Mouse (Mus musculus): Measurements from ENCODE around the gene Psd. TPM values are rescaled to one million over a fixed set of nuclear protein-coding genes. Genes with fewer than 3 reads are reported as not detected.

Gene Psd
- polyA plus RNA-seq, 1 experiment from 2014 or later, result 12.0 TPM

DNA sequence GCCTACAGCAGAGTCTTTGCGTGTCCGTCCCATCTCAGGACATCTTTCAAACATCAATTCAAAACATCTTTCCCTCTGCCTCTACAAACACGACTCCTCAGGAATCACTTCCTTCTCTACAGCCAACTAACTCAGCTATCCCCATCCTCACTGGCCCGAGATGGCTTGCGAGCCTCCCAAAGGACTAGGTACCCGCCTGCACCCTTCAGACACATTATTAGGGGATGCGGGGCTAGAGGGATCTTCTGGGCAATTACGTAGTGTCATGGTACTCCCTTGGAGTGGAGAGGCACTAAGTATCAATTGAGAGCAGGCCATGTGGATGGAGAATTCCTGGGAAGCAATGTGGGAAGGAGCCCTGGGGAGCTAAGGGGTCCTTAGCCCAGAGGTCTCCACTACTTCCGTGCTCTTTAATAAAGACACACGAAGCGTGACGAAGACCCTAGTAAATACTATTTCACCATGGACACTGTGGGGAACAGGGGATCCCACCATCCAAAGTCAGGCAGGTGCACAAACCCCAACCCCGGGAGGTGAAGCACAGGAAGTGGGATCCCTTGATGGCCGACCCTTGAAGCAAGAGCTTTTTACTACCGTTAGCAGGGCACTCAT lies 10.9 kb upstream of the Psd start:
- Histone ChIP-seq H3K27me3 (replicated peaks) (peaks cover 7% of the 10 kb centered on the region; the same call in 1 of the 2 replicates), H3K4me3 (peak overlapping the region; percentile 74), H3K4me2 (peak overlapping the region; percentile 78), H3K9ac (peak overlapping the region; percentile 78), H3K27ac (ENCODE audit: poor library complexity, severe bottlenecking) (no peak overlapping the region), H3K9me3 (replicated peaks) (no peaks in the 10 kb centered on the region), H3K36me3 (no peaks in the 10 kb centered on the region), H3K4me1 (replicated peaks) (peaks cover 7% of the 10 kb centered on the region)
- ATAC-seq (ENCODE audit: insufficient number of reproducible peaks, low FRiP score), result no peak
- WGBS, result 41% methylated on average over 15 of the region's 15 CpGs

DNA sequence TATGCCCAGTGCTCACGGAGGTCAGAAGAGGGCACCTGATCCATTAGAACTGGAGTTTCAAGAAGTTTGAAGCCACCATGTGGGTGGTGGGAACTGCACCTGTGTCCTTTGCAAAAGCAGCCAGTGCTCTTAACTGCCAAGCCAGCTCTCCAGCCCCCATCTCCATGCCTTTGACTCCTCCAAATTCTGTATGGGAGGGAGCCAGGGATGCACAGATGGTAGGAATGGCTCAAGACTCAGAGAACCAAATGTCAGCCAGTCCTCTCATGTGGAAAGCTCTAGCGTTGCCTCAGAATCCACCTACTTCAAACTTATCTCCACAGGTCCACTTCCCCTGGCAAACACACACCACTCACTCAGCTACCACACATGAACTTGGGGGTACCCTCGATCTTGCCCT lies 7.0 kb upstream of the Psd start:
- Histone ChIP-seq H3K36me3 (peaks cover 18% of the 10 kb centered on the region), H3K9me3 (replicated peaks) (no peaks in the 10 kb centered on the region), H3K27me3 (replicated peaks) (no peaks in the 10 kb centered on the region), H3K4me1 (replicated peaks) (peaks cover 13% of the 10 kb centered on the region), H3K4me2 (no peak overlapping the region), H3K9ac (no peak overlapping the region), H3K27ac (ENCODE audit: poor library complexity, severe bottlenecking) (no peak overlapping the region), H3K4me3 (no peak overlapping the region)
- ATAC-seq (ENCODE audit: insufficient number of reproducible peaks, low FRiP score), result no peak
- 85% methylated on average over 3 of the region's 3 CpGs for WGBS

- Histone ChIP-seq H3K27me3 (replicated peaks) (no peaks in the 10 kb centered on the region), H3K4me2 (no peak overlapping the region), H3K27ac (ENCODE audit: poor library complexity, severe bottlenecking) (no peak overlapping the region), H3K4me1 (replicated peaks) (peaks cover 13% of the 10 kb centered on the region), H3K9ac (no peak overlapping the region), H3K4me3 (no peak overlapping the region), H3K36me3 (peaks cover 18% of the 10 kb centered on the region), H3K9me3 (replicated peaks) (no peaks in the 10 kb centered on the region)
- 73% methylated on average over 7 of the region's 7 CpGs for WGBS
- no peak for ATAC-seq (ENCODE audit: insufficient number of reproducible peaks, low FRiP score)
Observed at GRCm38 (mm10) chr19:46332721-46333339, 5.9 kb upstream of the Psd start.

GRCm38 (mm10) chr19:46331936-46332335 lies 5.0 kb upstream of the Psd start:
- ATAC-seq (ENCODE audit: insufficient number of reproducible peaks, low FRiP score), result no peak
- Histone ChIP-seq H3K27me3 (replicated peaks) (peaks cover 7% of the 10 kb centered on the region), H3K4me2 (no peak overlapping the region), H3K4me3 (no peak overlapping the region), H3K36me3 (peaks cover 18% of the 10 kb centered on the region), H3K27ac (ENCODE audit: poor library complexity, severe bottlenecking) (no peak overlapping the region), H3K4me1 (replicated peaks) (peaks cover 17% of the 10 kb centered on the region), H3K9ac (no peak overlapping the region), H3K9me3 (replicated peaks) (no peaks in the 10 kb centered on the region)
- 86% methylated on average over 3 of the region's 3 CpGs for WGBS

DNA sequence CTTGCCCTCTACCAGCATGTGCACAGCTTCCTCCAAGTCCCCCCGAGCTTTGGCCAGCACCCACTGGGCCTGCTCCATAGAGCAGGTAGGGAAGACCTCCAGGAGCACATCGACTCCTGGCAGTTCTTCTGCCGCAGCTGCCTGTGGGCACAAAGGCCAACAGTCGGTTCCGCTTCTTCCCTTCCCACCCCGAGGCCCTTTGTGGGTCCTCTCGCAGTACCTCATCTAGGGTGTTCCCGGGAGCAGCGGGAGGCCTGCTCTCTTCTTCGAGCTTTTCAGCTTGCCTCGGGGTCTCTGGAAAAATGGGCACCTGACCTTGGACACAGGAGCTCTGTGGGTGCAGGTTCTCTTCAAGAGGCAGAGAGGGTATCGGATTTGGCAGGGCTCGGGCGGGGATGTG lies 4.4 kb upstream of the Psd start:
- Histone ChIP-seq H3K27ac (ENCODE audit: poor library complexity, severe bottlenecking) (no peak overlapping the region), H3K36me3 (peaks cover 18% of the 10 kb centered on the region), H3K4me3 (no peak overlapping the region), H3K9me3 (replicated peaks) (no peaks in the 10 kb centered on the region), H3K9ac (no peak overlapping the region), H3K27me3 (replicated peaks) (peaks cover 13% of the 10 kb centered on the region), H3K4me1 (replicated peaks) (peaks cover 22% of the 10 kb centered on the region), H3K4me2 (no peak overlapping the region)
- no peak for ATAC-seq (ENCODE audit: insufficient number of reproducible peaks, low FRiP score)
- WGBS, result 89% methylated on average over 14 of the region's 14 CpGs

- H3K36me3 ChIP-seq, result peaks cover 18% of the 10 kb centered on the region
- H3K27me3 ChIP-seq (replicated peaks), result peaks cover 20% of the 10 kb centered on the region
- H3K9me3 ChIP-seq (replicated peaks), result no peaks in the 10 kb centered on the region
- WGBS, result 85% methylated on average over 12 of the region's 12 CpGs
- H3K4me1 ChIP-seq (replicated peaks), result peaks cover 22% of the 10 kb centered on the region
- H3K9ac ChIP-seq, result no peak overlapping the region
- no peak for ATAC-seq (ENCODE audit: insufficient number of reproducible peaks, low FRiP score)
- H3K4me2 ChIP-seq, result no peak overlapping the region
- H3K27ac ChIP-seq (ENCODE audit: poor library complexity, severe bottlenecking), result no peak overlapping the region
- H3K4me3 ChIP-seq, result no peak overlapping the region
Observed at GRCm38 (mm10) chr19:46330696-46331095, 3.7 kb upstream of the Psd start.

GRCm38 (mm10) chr19:46329951-46330350 lies 3.0 kb upstream of the Psd start:
- 4% methylated on average over 16 of the region's 16 CpGs for WGBS
- peaks cover 27% of the 10 kb centered on the region for H3K27me3 ChIP-seq (replicated peaks)
- peak; percentile 19; the same call in 1 of the 2 replicates for ATAC-seq (ENCODE audit: insufficient number of reproducible peaks, low FRiP score)
- no peak overlapping the region for H3K4me3 ChIP-seq
- H3K4me2 ChIP-seq, result peak overlapping the region; percentile 18; the same call in 1 of the 2 replicates
- H3K9ac ChIP-seq, result no peak overlapping the region
- H3K4me1 ChIP-seq (replicated peaks), result peaks cover 22% of the 10 kb centered on the region
- H3K36me3 ChIP-seq, result peaks cover 18% of the 10 kb centered on the region
- no peak overlapping the region for H3K27ac ChIP-seq (ENCODE audit: poor library complexity, severe bottlenecking)
- H3K9me3 ChIP-seq (replicated peaks), result no peaks in the 10 kb centered on the region

DNA sequence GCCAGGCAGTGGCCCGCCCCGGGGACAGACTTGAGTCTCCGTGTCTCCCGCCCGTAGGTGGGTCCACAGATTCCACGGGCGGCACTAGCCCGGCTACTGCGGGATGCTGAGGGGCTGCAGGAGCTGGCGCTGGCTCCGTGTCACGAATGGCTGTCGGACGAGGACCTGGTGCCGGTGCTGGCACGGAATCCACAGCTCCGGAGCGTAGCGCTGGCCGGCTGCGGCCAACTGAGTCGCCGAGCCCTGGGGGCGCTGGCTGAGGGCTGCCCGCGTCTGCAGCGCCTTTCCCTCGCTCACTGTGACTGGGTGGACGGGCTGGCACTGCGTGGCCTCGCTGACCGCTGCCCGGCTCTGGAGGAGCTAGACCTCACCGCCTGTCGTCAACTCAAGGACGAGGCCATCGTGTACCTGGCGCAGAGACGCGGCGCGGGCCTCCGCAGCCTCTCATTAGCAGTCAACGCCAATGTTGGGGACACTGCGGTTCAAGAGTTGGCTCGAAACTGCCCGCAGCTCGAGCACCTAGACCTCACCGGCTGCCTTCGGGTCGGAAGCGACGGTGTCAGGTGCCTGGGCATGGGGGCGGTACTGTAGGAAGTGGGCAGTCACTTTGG lies 2.2 kb upstream of the Psd start:
- Histone ChIP-seq H3K36me3 (peaks cover 18% of the 10 kb centered on the region), H3K4me1 (replicated peaks) (peaks cover 22% of the 10 kb centered on the region), H3K27me3 (replicated peaks) (peaks cover 35% of the 10 kb centered on the region), H3K4me3 (peak overlapping the region; percentile 81), H3K9me3 (replicated peaks) (no peaks in the 10 kb centered on the region), H3K9ac (peak overlapping the region; percentile 84), H3K27ac (ENCODE audit: poor library complexity, severe bottlenecking) (no peak overlapping the region), H3K4me2 (peak overlapping the region; percentile 99)
- peak; percentile 10 for ATAC-seq (ENCODE audit: insufficient number of reproducible peaks, low FRiP score)
- WGBS, result 1% methylated on average over 54 of the region's 54 CpGs

- Histone ChIP-seq H3K9ac (peak within 1 kb of the TSS; percentile 84), H3K4me1 (replicated peaks) (peaks cover 22% of the 10 kb centered on the region), H3K4me3 (peak within 1 kb of the TSS; percentile 81), H3K36me3 (peaks cover 18% of the 10 kb centered on the region), H3K4me2 (peak within 1 kb of the TSS; percentile 99), H3K9me3 (replicated peaks) (no peaks in the 10 kb centered on the region), H3K27me3 (replicated peaks) (peaks cover 43% of the 10 kb centered on the region), H3K27ac (ENCODE audit: poor library complexity, severe bottlenecking) (peak within 1 kb of the TSS; percentile 70)
- WGBS, result under 1% methylated on average over 81 of the region's 81 CpGs
- ATAC-seq (ENCODE audit: insufficient number of reproducible peaks, low FRiP score), result peak; percentile 88
Observed at GRCm38 (mm10) chr19:46328081-46329030, 1.4 kb upstream of the Psd start, which contains the start of gene Fbxl15. Gene Fbxl15, plus strand, starts transcription at chr19:46328184.

- ATAC-seq (ENCODE audit: insufficient number of reproducible peaks, low FRiP score), result no peak
- WGBS, result 27% methylated on average over 14 of the region's 14 CpGs
- peak overlapping the region; percentile 81 for H3K4me3 ChIP-seq
- H3K27ac ChIP-seq (ENCODE audit: poor library complexity, severe bottlenecking), result no peak overlapping the region
- peak overlapping the region; percentile 84; the same call in 1 of the 2 replicates for H3K9ac ChIP-seq
- peaks cover 18% of the 10 kb centered on the region for H3K36me3 ChIP-seq
- H3K9me3 ChIP-seq (replicated peaks), result no peaks in the 10 kb centered on the region
- peaks cover 50% of the 10 kb centered on the region for H3K27me3 ChIP-seq (replicated peaks)
- peak overlapping the region; percentile 99 for H3K4me2 ChIP-seq
- peaks cover 22% of the 10 kb centered on the region for H3K4me1 ChIP-seq (replicated peaks)
Observed at GRCm38 (mm10) chr19:46327531-46328064, 642 bp upstream of the Psd start.

All from heart, embryonic 12.5 days (tissue).